Mouse (Mus musculus): Measurements from ENCODE around the gene Rap1b. TPM values are rescaled to one million over a fixed set of nuclear protein-coding genes. Genes with fewer than 3 reads are reported as not detected.
A peak's percentile ranks its signal among the peaks of the same experiment; 100 is the strongest.

Gene Rap1b
- total RNA-seq, 2 experiments from 2014 or later = 67.4 to 70.2 TPM

DNA sequence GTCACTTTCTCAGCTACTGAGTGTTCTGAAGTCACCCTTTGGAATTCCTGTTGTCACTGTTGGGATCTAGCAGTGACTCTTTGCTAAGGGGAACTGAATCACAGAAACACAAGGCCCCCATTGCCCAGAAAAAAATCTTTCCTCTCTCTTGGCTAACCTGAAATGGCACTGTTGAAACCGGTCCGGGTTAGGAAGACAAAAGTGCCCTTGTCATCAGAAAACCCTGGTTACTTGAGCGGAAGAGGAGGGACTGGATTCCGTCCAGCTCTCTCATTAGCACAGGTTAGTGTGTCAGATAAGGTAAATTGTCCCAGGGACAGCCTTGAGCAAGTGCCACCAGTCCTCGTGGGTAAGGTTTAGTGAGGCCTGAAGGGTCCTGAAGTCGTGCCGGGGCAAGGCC, 14.5 kb upstream of the Rap1b start:
- no peak for DNase-seq (ENCODE audit: extremely low spot score in 1 of 2, low spot score in 1 of 2)

DNA sequence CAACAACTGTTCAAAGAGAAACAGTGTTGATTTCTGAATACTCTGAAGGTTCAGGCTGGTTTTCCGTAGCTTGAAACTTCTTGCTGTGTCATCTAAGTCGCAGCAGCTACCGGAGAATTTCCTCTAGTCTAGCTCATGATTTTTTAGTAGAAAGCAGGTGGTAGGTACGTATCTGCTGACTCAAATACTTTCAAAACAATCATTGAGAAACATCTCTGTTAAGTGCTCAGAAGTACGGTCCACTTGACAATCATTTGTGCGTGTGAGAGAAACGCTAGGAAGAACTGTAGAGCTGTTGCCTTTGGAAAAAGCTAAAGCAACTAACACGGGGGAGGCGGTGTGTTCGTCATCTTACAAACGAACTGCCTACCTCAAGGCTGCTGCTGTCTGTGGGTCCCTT, 14.0 kb upstream of the Rap1b start:
- no peak for DNase-seq (ENCODE audit: extremely low spot score in 1 of 2, low spot score in 1 of 2)

DNA sequence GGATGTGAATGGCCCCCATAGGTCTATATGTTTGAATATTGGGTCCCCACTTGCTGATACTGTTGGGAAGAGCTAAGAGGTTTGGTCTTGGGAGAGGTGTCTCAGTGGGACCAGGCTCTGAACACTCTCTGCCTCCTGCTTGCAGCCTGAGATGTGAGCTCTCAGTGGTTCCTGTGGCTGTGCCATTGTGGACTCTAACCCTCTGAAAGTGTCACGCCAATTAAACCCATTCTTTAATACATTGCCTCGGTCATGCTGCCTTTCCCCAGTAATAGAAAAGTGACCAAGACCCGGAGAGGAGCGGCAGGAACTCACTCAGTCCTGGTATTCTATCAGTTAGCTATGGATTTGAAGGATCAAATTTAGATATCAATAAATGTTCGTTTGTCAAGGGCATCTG, 12.4 kb upstream of the Rap1b start:
- DNase-seq (ENCODE audit: extremely low spot score in 1 of 2, low spot score in 1 of 2) = no peak

DNA sequence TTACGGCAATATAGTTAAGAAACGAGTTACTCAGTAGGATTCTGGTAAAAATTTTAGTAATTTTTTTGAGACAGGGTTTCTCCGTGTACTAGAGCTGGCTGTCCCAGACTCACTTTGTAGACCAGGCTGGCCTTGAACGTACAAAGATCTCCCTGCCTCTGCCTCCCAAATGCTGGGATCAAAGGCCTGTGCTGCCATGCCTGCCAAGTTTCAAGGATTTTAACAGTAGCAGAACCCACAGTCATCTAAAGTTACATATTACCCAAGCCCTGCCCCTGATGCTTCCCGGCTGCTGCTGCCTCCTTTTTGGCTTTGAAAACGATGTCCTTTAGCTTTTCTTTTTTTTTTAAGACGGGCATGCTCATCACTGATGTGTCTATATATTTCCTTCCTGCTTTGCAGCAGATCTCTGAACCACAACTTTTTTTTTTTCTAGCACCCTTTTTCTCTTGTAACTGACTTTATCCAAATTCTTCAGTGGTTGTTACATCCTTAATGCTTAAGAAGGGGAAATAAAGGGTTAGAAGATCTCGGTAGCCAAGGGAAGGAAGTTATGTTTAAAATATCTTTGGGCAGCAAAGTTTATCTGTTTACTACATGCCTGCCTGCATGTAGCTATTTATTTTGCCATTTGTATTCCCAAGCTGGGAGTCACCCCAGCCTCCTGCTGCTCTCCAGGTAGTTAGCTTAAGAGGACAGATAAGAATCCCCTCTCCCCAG, 10.3 kb upstream of the Rap1b start:
- no peak for DNase-seq (ENCODE audit: extremely low spot score in 1 of 2, low spot score in 1 of 2)

DNA sequence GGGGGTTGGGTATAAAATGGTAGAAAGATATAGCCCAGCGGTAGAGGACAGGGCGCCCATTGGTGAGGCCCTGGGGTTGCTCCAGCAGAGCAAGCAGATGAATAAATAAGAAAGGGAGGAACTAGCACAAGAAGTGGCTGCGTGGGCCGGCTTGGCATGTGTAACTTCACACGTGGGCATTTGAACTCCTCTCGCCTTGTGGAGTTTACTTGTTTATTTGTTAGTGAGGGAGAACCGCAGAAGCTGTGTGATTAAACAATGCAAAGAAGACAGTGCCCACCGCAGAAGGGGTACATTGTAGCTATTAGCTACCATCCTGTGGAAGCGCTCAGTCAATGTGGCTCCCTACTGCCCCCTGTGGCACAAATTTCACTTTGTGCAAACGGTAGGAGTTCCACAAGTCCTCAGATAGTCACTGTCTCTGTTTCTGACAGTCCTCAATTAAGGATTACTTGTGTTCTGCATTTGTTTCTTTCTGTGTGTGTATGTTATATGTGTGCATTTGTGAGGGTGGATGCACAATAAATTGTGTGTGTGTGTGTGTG, 6.9 kb upstream of the Rap1b start:
- no peak for DNase-seq (ENCODE audit: extremely low spot score in 1 of 2, low spot score in 1 of 2)

DNA sequence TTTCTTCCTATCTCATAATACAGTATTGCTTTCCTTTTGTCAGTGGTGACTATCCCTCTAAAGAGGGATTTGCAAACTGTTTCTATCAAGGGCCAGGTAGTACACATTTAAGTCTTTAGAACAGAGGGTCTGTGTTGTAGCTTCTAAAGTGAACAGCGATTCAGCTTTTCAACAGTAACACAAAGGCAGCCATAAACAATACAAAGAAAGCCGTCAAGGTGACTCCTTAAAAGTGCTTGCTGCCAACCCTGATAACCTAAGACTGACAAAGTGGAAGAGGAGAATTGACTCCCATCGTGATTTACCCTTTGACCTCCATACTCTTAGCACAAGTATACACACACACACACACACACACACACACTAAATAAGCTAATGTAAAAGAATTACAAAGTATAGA, 3.1 kb upstream of the Rap1b start:
- no peak for DNase-seq (ENCODE audit: extremely low spot score in 1 of 2, low spot score in 1 of 2)

DNA sequence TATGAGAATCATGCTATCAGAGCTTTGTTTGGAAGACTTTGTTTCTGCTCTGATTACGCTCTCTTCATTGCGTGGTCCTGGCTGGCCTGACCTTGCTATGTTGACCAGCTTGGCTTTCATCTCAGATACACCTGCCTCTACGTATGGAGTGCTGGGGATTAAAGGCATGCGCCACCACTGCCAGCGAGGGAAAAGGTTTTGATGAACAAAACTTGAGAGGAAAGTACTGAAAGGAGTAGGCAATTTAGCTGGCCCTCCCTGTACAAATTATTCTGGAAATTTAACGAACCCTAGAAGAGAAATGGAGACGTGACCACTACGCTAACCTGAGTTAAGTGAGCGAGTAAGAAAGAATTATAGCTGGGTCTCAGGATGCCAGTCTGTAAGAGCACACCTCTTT, 961 bp upstream of the Rap1b start:
- no peak for DNase-seq (ENCODE audit: extremely low spot score in 1 of 2, low spot score in 1 of 2)

DNA sequence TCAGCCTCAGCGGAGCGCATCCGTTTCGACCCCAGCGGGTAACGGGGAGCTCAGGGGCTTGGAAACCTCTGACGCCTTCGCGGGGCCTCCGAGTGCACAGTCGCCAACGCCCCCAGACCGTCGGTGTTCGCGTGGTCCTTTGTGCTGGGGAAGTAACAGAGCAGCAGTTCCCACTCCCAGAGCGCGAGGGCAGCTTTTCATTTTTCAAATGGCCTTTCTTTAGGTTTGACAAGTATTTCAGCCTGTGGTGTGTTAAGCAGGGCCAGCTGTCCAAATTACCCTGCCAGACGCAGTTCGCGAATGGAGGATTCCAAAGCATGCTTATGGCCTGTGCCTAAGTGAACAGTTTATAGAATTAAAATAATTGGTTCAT, 411 bp upstream of the Rap1b start:
- no peak for DNase-seq (ENCODE audit: extremely low spot score in 1 of 2, low spot score in 1 of 2)

DNA sequence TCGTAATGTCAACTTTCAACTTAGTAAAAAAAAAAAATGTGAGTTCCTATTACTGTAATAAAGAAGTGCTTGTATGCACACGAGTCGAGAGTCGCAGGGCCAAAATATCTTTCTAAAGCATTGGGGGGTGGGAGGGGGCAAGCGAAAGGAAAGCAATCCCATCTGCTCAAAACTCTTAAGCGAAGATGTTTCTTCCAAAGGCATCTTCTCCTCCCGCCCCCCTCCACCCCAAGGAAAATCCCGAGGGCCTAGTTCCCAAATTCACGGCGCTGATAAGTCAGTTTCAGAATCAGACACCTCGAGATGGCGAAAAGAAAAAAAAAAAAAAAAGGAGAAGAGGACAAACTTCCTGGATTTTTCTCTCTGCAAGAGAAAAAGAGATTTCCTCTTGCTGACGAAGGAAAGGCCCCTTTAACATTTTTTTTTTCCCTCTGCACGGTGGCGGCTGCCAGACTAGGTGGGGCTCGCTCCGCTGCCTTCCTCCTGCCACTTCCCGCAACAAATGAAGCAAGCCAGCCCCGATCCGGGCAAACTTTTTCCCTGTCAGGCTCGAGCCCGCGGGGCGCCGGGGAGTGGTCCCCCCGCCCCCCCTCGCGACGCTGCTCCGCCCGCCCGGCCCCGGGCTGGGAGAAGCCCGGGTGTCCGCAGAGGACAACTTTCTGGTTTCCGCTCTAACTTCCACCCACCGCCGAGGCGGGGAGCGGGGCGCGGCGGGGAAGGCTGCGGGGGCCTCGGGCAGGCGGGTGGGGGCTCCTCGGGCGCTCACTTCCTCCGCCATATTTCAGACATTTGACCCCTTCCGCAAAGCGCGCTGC, 846 bp downstream of the Rap1b start:
- DNase-seq (ENCODE audit: extremely low spot score in 1 of 2, low spot score in 1 of 2) = peak; percentile 42 to 47

DNA sequence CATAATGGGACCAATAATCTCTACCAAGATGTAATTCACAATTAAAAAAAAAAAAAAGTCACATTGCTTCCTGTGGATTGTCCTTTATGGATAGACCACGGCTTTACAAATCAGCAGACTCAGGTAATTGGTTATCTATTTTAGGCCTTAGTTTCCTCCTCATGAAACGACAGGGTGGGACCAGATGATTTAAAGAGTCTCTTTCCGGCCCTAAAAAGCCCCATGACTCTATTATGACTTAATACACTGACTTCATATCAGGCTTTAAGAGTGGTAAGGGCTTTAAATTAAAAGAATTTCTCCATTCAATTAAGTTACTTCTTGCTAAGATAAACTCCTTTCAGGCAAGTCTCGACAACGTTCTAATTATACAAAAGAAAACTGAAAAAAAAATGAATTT, 1.6 kb downstream of the Rap1b start:
- DNase-seq (ENCODE audit: extremely low spot score in 1 of 2, low spot score in 1 of 2) = no peak

DNA sequence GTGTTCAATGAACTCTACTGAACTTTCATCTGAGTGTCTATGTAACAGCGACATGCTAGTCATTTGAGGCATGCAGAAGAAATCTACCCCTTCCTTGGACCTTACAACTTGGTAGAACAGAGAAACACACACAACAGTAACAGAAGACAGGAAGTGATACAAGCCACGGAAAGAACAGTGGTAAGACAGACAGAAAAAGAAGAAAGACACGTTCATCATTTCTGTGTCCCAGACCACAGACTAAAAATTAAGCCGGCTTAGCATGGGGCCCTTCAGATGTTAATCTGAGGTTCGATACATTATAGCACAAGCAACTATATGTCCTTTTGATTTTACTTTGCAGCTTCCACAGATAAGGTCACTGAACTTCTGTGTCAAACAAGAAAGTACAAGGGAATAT, 2.1 kb downstream of the Rap1b start:
- DNase-seq (ENCODE audit: extremely low spot score in 1 of 2, low spot score in 1 of 2) = no peak

DNA sequence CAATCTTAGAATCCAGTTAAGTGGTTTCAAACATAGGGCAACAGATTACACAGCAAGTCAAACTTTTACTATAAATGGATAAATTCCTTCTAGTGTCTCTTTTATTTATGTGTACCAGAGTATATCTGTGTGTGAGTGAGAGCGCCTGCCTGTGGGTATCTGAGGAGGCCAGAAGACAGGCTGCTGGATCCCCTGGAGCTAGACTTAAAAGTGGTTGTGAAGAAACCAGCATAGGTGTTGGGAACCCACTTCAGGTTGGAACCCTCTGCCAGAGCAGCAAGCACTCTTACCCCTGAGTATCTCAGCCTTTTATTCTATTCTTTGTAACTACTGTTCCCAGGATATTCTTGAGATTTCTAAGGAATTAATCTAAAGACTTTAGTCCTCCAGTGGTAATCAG, 4.1 kb downstream of the Rap1b start:
- DNase-seq (ENCODE audit: extremely low spot score in 1 of 2, low spot score in 1 of 2) = no peak

DNA sequence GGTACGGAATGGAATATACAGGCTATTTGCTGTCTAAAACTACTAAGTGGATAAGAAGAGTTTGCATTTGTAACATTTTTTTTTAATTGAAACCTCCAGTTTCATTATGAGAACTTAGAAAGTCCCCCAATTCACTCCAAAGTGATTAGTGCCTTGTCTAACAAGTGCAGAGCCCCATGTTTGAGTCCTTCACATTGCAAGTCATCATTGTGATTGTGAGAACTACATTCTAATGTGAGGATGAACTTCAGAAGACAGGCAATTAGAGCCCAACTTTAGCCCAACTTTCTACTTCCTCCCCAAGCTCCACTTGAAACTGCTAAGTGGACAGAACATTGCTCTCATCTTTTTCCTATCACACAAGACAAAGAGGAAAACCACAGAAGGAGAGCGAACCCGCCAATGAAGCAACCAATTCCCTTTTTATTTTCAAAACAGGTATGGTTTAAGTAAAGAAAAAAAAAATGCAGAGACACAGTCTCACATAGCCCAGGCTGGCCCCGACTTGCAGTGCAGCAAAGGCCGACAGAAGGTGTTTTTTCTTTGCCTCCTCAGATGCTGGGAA, 5.3 kb downstream of the Rap1b start:
- no peak for DNase-seq (ENCODE audit: extremely low spot score in 1 of 2, low spot score in 1 of 2)

DNA sequence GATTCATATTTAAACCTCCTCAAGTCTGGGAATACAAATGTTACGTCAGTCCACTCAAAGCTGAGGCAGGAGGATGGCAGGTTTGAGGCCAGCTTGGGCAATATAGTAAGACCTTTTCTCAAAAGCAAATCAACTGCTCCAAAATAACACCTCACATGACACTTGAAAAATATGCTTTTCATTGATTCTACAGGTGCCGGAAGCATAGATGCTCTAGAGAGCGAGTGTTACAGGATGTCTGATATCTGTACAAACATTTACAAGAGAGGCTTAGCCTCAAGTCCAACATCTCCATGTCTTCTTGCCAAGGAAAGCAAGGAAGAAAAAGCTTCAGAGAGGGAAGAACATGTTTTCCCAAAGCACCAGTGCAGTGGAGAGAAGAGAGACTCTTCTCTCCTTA, 6.1 kb downstream of the Rap1b start:
- no peak for DNase-seq (ENCODE audit: extremely low spot score in 1 of 2, low spot score in 1 of 2)

DNA sequence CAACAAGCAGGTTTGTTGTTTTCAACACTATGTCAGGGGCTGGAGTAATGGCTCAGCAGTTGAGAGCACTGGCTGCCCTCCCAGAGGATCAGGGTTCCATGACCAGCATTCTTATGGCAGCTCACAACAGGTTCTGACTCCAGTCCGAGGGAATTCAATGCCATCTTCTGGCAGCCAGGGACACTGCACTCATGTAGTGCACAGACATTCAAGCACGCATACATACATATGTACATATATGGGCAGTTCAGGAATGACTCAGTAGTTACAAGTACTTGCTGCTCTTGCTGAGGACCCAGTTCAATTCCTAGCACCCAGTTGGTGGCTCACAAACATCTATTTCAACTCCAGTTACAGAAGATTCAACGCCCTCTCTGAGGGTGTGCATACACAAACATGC, 6.9 kb downstream of the Rap1b start:
- no peak for DNase-seq (ENCODE audit: extremely low spot score in 1 of 2, low spot score in 1 of 2)

DNA sequence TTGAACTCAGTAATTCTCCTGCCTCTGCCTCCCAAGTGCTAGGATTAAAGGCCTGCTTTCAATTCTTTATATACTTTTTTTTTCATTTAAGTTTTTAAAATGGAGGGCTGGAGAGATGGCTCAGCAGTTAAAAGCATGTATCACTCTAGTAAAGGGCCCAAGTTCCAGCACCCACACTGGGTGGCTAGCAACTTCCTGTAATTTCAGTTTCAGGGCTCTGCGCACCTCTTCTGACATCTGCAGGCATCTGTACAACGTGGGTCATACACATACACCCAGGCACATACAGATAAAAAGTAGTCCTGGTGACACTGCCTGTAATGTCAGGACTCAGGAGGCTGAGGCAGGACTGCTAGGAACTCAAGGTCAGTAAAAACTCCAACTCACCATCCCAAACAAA, 9.5 kb downstream of the Rap1b start:
- DNase-seq (ENCODE audit: extremely low spot score in 1 of 2, low spot score in 1 of 2) = no peak

DNA sequence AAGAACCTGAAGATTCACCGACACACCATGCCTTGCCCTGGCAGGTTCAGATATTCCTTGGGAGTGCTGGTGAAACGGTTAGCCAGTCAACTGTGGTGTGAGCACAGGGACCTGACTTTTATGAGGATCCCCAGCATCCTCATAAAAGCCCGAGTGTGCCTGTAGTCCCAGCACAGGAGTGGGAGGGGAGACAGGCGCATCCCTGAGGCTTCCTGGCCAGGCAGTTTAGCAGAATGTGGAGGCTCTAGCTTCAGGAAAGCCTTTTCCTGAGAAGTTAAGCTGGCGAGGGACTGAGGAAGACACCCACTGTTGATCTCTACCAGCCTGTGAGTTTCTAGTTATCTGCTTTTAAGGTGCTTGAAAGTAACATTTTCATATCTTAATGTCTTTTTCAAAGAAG, 10.4 kb downstream of the Rap1b start:
- DNase-seq (ENCODE audit: extremely low spot score in 1 of 2, low spot score in 1 of 2) = no peak

DNA sequence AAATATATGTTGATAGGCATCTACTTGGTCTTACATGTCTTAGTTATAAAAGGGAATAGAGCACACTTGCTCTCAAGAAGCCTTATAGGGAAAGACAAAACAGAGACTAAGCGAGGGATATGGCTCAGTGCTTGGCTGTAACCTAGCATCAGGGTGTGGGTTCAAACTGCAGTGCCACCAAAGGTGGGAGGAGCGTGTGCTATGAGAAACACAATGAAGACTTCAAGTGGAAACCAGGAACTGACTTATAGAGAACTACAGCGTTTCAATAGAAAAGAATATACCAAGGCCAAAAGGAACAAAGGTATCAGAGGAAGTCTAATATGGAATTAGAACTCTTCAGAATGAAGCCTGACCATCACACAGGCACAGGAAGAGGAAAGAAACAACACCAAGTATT, 15.0 kb downstream of the Rap1b start:
- no peak for DNase-seq (ENCODE audit: extremely low spot score in 1 of 2, low spot score in 1 of 2)

DNA sequence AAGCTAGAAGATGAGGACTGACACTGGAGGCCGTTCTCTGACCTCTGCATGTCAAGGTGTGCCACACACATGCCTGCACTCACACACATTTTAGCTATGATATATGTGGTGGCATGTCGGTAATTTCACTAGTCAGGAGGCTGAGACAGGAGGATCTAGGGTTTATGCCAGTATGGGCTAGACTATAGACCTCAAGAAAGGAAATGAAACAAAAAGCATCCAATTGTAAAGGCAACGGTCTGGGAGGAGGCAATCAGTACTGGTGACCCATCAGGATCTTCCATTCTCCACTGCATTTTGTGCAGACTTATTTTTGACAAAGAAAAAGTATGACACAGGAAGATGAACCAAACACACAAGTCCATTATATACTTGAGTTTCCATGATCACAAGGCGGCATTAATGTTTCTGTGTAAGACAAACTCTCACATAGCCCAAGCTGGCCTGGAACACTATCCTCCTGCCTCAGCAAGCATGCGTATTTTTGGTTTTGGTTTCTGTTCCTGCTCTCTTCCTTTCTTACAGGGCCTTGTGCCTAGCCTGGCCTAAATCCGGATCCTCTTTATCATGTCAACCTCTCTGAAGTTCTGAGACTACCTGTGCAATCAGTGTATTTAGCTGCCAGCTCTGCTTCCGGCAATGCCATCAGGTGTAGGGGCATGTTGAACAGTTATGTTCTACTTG, 16.2 kb downstream of the Rap1b start:
- no peak for DNase-seq (ENCODE audit: extremely low spot score in 1 of 2, low spot score in 1 of 2)

DNA sequence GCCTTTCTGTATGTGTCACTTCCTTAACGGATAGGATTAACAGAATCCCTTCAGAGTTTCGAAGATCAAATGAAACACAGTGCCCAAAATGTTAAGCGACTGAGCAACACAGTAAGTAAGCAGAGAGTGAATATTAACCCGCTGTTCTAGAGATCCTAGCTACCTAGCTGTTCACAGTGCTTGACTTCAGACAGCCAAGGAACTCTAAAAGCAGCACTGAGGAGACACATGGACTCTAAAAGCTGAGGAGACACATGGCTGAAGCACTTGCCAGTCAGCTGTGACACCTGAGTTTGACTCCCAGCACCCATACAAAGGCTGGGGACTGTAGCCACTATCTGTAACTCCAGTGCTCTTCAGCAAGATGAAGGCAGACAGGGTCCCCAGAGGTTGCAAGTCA, 16.8 kb downstream of the Rap1b start:
- no peak for DNase-seq (ENCODE audit: extremely low spot score in 1 of 2, low spot score in 1 of 2)

DNA sequence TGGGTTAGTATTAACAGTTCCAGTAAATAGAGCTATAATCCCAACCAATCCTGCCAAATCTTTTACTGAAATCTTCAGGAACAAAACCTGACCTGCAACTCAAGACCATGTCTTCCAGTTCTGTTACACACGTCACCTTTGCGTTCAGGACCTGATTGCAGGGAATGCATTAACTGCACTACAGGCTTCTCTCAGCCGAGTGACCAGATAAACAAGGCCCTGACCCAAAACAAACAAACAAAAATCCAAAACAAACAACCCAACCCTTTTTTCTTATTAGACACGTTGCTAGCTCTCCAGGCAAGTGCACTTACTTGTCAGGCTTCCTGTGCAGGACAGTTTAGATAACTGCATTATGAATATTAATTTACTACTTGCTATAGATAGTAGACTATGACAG, 17.3 kb downstream of the Rap1b start:
- DNase-seq (ENCODE audit: extremely low spot score in 1 of 2, low spot score in 1 of 2) = no peak

Data from layer of hippocampus, postnatal 25 days (tissue).